Mouse (Mus musculus) thymus, adult 2 months (tissue): ENCODE measurements around the gene Emc1. TPM values are rescaled to one million over a fixed set of nuclear protein-coding genes. Genes with fewer than 3 reads are reported as not detected.
A peak's percentile ranks its signal among the peaks of the same experiment; 100 is the strongest.

Experiments used
- DNase-seq: peaks from one replicate; pipeline ENCODE4 v3.0.0; 2021
- H3K27ac ChIP-seq: fragments of 200-500 bp; 2 replicates; pipeline ENCODE4 v1.5.1; 2012; ENCODE audit warnings: low read length, control low read depth; ENCODE audit not compliant: control insufficient read depth, insufficient read depth
- H3K27me3 ChIP-seq: fragments of 200-500 bp; 2 replicates; pipeline ENCODE4 v1.6.1; 2012; ENCODE audit warnings: mild to moderate bottlenecking, low read length, moderate library complexity, mixed read lengths; ENCODE audit not compliant: control insufficient read depth, insufficient read depth
- H3K36me3 ChIP-seq: fragments of 200-500 bp; 2 replicates; pipeline ENCODE4 v1.6.1; 2012; ENCODE audit warnings: mild to moderate bottlenecking, low read length, moderate library complexity; ENCODE audit not compliant: control insufficient read depth, insufficient read depth
- H3K4me1 ChIP-seq: fragments of 200-500 bp; replicated peaks from 2 replicates; pipeline ENCODE4 v1.6.1; 2012; ENCODE audit warnings: low read length; ENCODE audit not compliant: control insufficient read depth, insufficient read depth
- H3K4me3 ChIP-seq: fragments of 200-500 bp; 2 replicates; pipeline ENCODE4 v1.5.1; 2012; ENCODE audit warnings: mild to moderate bottlenecking, low read length, control low read depth, moderate library complexity; ENCODE audit not compliant: control insufficient read depth, insufficient read depth
- CTCF ChIP-seq: fragments of 200-500 bp; IDR thresholded peaks from 2 replicates; pipeline ENCODE4 v1.5.1; 2012; ENCODE audit warnings: mild to moderate bottlenecking, control low read depth, low read length, moderate library complexity, borderline replicate concordance; ENCODE audit not compliant: control insufficient read depth, poor library complexity, insufficient read depth; ENCODE audit errors: extremely low read depth
- POLR2A ChIP-seq: fragments of 200-500 bp; IDR thresholded peaks from 2 replicates; pipeline ENCODE4 v1.6.1; 2012; ENCODE audit warnings: mild to moderate bottlenecking, low read length, control low read depth, moderate library complexity; ENCODE audit not compliant: control insufficient read depth, poor library complexity, insufficient read depth; ENCODE audit errors: extremely low read depth
- WGBS: fragments of 180-500 bp; shearing (Covaris S2); methylation state at CpG from one replicate; pipeline ENCODE4 v1.1.7; 2018; 5-methylcytosine and 5-hydroxymethylcytosine counted together
- polyA plus RNA-seq: library from polyadenylated mRNA; depleted of rRNA; stranded (reverse); fragments of >200 nt; gene quantifications from 2 replicates; pipeline ENCODE4 v1.2.3, GENCODE M21; 2012; rRNA removed

Emc1 gene
- 34.2 and 41.6 TPM in 2 replicates for polyA plus RNA-seq

- Histone ChIP-seq H3K36me3 (peaks cover 15% of the 10 kb centered on the region), H3K27ac (no peak within 1 kb of the TSS), H3K4me1 (peaks cover 15% of the 10 kb centered on the region), H3K27me3 (no peaks in the 10 kb centered on the region), H3K4me3 (peak within 1 kb of the TSS; percentile 69)
- WGBS: under 1% methylated on average over 64 of the region's 64 CpGs
- peak; percentile 85 for DNase-seq
- TF ChIP-seq CTCF: no peak; the same call in 1 of the 2 replicates
- no peak for TF ChIP-seq POLR2A
Measured at GRCm38 (mm10) chr4:139351931-139352711, at the start of gene Emc1, which contains the start of the genes Mrto4 and Ubr4. Gene Emc1, plus strand, starts transcription at chr4:139352587. Gene Mrto4, minus strand, starts transcription at chr4:139352576. Gene Ubr4, plus strand, starts transcription at chr4:139352609.

GRCm38 (mm10) chr4:139305521-139305920 is 46.9 kb upstream of the Emc1 start:
- WGBS: 77% methylated on average over 3 of the region's 3 CpGs
- H3K4me1 ChIP-seq: peaks cover 7% of the 10 kb centered on the region
- no peak for DNase-seq
- H3K27ac ChIP-seq: no peak overlapping the region
- no peak for TF ChIP-seq POLR2A
- no peaks in the 10 kb centered on the region for H3K27me3 ChIP-seq
- no peak overlapping the region for H3K4me3 ChIP-seq
- peaks cover 3% of the 10 kb centered on the region for H3K36me3 ChIP-seq

GRCm38 (mm10) chr4:139307916-139308315 is 44.5 kb upstream of the Emc1 start:
- no peak overlapping the region for H3K4me3 ChIP-seq
- TF ChIP-seq CTCF (no peak), POLR2A (no peak)
- DNase-seq: no peak
- peaks cover 13% of the 10 kb centered on the region for H3K4me1 ChIP-seq
- peaks cover 3% of the 10 kb centered on the region; the same call in 1 of the 2 replicates for H3K27me3 ChIP-seq
- no peak overlapping the region for H3K27ac ChIP-seq
- WGBS: 49% methylated on average over 5 of the region's 5 CpGs
- H3K36me3 ChIP-seq: no peaks in the 10 kb centered on the region; the same call in 1 of the 2 replicates

- Histone ChIP-seq H3K27me3 (peaks cover 3% of the 10 kb centered on the region; the same call in 1 of the 2 replicates), H3K4me1 (peaks cover 13% of the 10 kb centered on the region), H3K4me3 (peak overlapping the region; percentile 89; the same call in 1 of the 2 replicates), H3K36me3 (no peaks in the 10 kb centered on the region), H3K27ac (no peak overlapping the region)
- TF ChIP-seq CTCF: no peak
- no peak for TF ChIP-seq POLR2A
- WGBS: 64% methylated on average over 6 of the region's 6 CpGs
- no peak for DNase-seq
Measured at GRCm38 (mm10) chr4:139309651-139310050, 42.7 kb upstream of the Emc1 start.

GRCm38 (mm10) chr4:139310171-139310898 is 42.1 kb upstream of the Emc1 start, which contains the start of the genes Pqlc2 and Akr7a5:
Gene Pqlc2, minus strand, starts transcription at chr4:139310708.
Gene Akr7a5, plus strand, starts transcription at chr4:139310744.
- Histone ChIP-seq H3K27ac (no peak within 1 kb of the TSS), H3K36me3 (no peaks in the 10 kb centered on the region), H3K27me3 (peaks cover 3% of the 10 kb centered on the region; the same call in 1 of the 2 replicates), H3K4me3 (peak within 1 kb of the TSS; percentile 89), H3K4me1 (peaks cover 13% of the 10 kb centered on the region)
- TF ChIP-seq POLR2A (peak; percentile 81), CTCF (peak; percentile 42; the same call in 1 of the 2 replicates)
- peak; percentile 98 for DNase-seq
- 2% methylated on average over 63 of the region's 63 CpGs for WGBS
